Mouse (Mus musculus) bone marrow, adult 2 months (tissue): ENCODE measurements around the gene Rxfp4.

Experiments used
- CTCF ChIP-seq: fragments of 200-500 bp; IDR thresholded peaks from 2 replicates; pipeline ENCODE4 v1.5.1; 2011; ENCODE audit warnings: low read length, control low read depth; ENCODE audit not compliant: control insufficient read depth, insufficient read depth
- POLR2A ChIP-seq: fragments of 200-500 bp; IDR thresholded peaks from 2 replicates; pipeline ENCODE4 v1.6.1; 2011; ENCODE audit warnings: low read depth, mild to moderate bottlenecking, control low read depth, low read length, borderline replicate concordance; ENCODE audit not compliant: control insufficient read depth

DNA sequence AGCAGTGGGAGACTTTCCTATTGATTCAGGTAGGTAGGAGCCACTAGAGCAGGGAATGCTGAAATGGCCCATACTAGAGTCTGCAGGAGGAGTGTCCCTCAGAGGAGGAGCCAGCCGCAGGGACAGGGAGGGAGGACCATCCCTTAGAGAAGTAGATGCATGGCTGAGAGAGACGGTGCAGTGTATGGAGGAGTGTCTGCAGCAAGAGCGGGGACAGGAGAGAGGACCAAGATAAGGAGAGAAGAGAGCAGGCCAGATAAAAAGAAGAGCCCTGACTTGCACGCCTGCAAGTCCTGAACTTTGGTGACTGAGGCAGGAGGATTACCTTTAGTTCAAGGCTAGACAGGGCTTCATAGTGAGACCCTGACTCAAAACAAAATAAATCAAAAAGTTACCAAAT is 25.8 kb downstream of the Rxfp4 start:
- TF ChIP-seq CTCF = no peak
- TF ChIP-seq POLR2A = no peak
